Mouse (Mus musculus) right cerebral cortex, postnatal 36 days (tissue): ENCODE measurements at regions not wholly inside any gene's neighbourhood (a gene's known extent, or its start where the extent isn't known, plus 50 kb on each side); places are given as distances from the start of the nearest gene placed in this dataset.
A peak's percentile ranks its signal among the peaks of the same experiment; 100 is the strongest.

Experiments used
- DNase-seq, 2 experiments: peaks; one replicate each; pipeline ENCODE4 v3.0.0; 2022; ENCODE audit warnings: low spot score in 2 of 2, mixed read lengths in 1 of 2

DNA sequence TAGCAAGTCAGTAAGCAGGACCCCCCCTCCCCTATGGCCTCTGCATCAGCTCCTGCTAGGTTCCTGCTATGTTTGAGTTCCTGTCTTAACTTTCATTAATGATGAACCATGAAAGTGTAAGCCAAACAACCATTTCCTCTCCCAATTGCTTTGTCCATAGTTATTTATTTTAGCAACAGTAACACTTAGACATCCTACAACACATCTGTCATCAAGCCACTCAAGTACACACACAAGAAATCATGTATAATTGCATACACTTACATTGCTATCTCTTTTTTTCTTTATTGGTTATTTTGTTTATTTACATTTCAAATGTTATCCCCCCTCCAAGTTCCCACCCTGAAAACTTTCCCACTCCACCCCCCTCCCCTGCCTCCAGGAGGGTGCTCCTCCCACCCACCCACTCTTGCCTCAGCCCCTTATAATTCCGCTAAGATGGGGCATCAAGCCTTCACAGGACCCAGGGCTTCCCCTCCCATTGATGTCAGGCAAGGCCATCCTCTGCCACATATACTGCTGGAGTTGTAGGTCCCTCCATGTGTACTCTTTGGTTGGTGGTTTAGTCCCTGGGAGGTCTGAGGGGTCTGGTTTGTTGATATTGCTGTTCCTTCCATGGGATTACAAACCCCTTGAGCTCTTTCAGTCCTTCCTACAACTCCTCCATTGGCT, 310.9 kb upstream of the Ccnh start:
- DNase-seq: no peak

DNA sequence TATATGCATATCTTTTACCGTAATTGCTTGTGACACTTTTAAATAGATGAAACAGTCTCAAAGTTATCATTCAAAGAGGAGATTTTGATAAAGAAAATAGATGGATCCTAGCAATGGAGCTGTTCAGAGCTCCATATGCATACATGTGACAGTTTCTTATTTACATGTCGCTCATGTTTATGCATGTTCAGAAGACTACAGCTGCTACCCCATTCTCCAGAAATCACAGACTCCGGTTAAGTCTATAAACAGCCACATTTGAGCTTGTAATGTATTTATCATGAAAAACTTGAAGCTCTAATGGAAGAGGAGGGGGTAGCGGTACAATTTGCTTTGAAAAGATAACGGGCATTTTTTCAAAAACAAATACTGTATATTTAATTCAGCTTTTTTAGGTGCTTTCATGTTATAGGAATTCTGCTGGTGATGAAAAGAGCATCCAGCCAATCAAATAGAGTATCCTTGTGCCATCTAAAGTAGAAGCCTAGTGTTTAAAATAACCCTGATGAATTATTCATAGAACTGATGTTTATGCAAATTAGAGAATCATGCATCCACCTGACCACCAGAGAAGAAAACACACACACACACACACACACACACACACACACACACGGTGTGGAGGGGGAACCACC, 283.7 kb upstream of the Ccnh start:
- DNase-seq: peak in 1 of 2 experiments; percentile 13

- no peak for DNase-seq
Observed at GRCm38 (mm10) chr13:84905994-84906393, 283.2 kb upstream of the Ccnh start.

DNA sequence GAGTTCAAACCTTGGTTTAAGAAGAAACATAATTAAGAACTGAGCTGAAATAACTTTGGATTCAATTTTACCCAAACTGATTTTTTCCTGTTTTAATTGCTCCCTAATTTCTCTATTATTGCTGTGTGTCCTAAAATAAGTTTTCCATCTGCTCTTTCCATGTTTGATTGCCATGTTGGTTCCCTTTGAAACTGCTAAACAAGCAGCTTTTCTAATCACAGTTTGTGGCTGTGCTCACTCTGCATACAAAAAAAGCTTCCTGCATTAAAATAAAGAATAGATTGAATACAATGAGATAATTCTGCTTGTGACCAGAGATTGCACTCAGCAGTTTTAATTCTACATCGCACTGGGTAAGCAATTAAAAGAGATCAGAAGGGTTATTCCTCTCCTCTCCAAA, 257.9 kb upstream of the Ccnh start:
- no peak for DNase-seq

DNA sequence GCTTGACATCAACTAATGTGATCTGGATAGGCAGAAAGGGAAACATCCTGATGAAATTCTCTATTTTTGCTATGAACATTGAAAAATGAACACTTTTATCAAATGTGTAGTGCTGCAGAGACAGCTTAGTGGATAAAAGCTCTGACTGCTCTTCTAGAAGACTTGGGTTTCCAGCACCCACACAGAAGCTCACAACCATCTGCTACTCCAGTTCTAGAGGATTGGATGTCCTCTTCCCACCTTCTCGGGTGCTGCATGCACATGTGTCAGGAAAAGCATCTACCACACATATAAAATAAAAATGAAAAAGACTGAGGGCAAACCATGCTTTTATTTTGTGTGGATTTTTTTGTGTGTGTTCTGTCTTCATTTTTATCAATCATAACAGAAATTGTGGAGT, 253.6 kb upstream of the Ccnh start:
- DNase-seq: peak in 1 of 2 experiments; percentile 51

GRCm38 (mm10) chr13:84939695-84940094, 249.5 kb upstream of the Ccnh start:
- no peak for DNase-seq

- no peak for DNase-seq
Observed at GRCm38 (mm10) chr13:84940936-84941335, 248.3 kb upstream of the Ccnh start.

DNA sequence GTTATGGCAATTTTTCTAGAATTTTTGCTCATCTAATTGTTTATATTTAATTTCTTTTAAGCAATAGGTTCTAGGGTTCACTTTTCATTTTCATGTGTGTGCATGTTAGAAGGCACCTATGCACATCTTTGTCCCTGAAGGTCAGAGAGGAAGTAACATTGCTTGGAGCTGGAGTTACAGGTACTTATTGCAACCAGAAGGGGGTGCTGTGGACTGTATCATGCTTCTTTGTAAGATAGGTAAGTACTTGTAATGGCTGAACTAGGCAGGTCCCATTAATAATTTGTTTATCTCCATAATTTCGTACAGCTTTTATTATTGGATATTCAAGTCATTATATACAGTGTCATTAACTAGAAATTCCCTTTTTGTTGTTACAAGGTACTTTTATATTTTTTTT, 238.3 kb upstream of the Ccnh start:
- no peak for DNase-seq

DNA sequence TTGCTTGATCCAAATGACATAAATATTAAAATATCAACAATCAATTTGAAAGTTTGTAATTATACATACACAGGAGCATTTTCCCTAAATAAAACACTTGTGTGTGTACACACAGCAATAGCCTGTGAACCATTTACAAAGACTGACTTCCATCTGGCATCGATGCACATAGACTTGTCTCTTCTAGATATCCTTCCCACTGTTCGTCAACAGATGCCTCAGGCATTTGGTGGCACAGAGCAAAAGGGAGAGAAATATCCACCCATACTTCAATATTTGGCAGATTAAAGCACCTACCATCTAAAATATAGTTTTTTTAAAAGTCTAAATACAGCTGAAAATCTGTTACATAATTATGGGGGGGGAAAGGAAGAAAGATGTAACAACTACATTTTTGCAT, 236.0 kb upstream of the Ccnh start:
- DNase-seq: no peak

GRCm38 (mm10) chr13:84953760-84954159, 235.4 kb upstream of the Ccnh start:
- no peak for DNase-seq

- DNase-seq: no peak
Observed at GRCm38 (mm10) chr13:84968943-84969342, 220.3 kb upstream of the Ccnh start.
